Mouse (Mus musculus) heart, embryonic 13.5 days (tissue): ENCODE results near the gene Pnma5. TPM values are rescaled to one million over a fixed set of nuclear protein-coding genes. Genes with fewer than 3 reads are reported as not detected.

ENCODE experiments used
- microRNA counts: library from miRNA; unstranded; fragments of <30 nt; microRNA quantifications from one replicate; lab custom pipeline; 2016
- microRNA-seq: library from miRNA; unstranded; fragments of <30 nt; microRNA quantifications from one replicate; pipeline ENCODE4, GENCODE M21; 2016
- polyA plus RNA-seq: library from polyadenylated mRNA; unstranded; fragments of >200 nt; fragmentation: Nextera tagmentation; extraction: Ambion mirVana; gene quantifications from 2 replicates; pipeline ENCODE4 v1.2.1, GENCODE M21; 2015

The Pnma5 gene
- polyA plus RNA-seq, 1 experiment from 2014 or later: 0.16 TPM

MicroRNAs within 50 kb of the gene (microRNA counts, 519-probe panel; counts per million panel counts)
- microRNA mmu-miR-2137 (lab: Ali Mortazavi, UCI): 209 counts per million, percentile 61 among the panel's probes with 10 or more counts

Small RNA genes within 50 kb of the gene (microRNA-seq; reads per million reads assigned to microRNA genes)
- 0.82 reads per million for gene Mir2137

Other genes starting within 250 kb of the Pnma5 start
- 0.04 and 0.08 TPM in 2 replicates for gene Gabrq, start 211.9 kb downstream of the Pnma5 start, polyA plus RNA-seq
- gene Cetn2, start 118.7 kb downstream of the Pnma5 start, polyA plus RNA-seq: 48.3 and 52.2 TPM in 2 replicates
- 16.2 and 16.6 TPM in 2 replicates for gene Nsdhl, start 118.5 kb downstream of the Pnma5 start, polyA plus RNA-seq
- 3.8 and 4.3 TPM in 2 replicates for gene Zfp185, start 49.8 kb downstream of the Pnma5 start, polyA plus RNA-seq
- not detected in 2 replicates for gene Pnma3, start 27.7 kb upstream of the Pnma5 start, polyA plus RNA-seq
- gene Xlr4a, start 45.4 kb upstream of the Pnma5 start, polyA plus RNA-seq: 0.44 and 0.78 TPM in 2 replicates
- 1.2 and 1.4 TPM in 2 replicates for gene Xlr3a, start 60.0 kb upstream of the Pnma5 start, polyA plus RNA-seq
- not detected in 2 replicates for gene Gm14685, start 79.9 kb upstream of the Pnma5 start, polyA plus RNA-seq
- gene Xlr5b, start 111.7 kb upstream of the Pnma5 start, polyA plus RNA-seq: not detected in 2 replicates
- gene DXBay18, start 112.3 kb upstream of the Pnma5 start, polyA plus RNA-seq: not detected in 2 replicates
- gene Spin2d, start 139.9 kb upstream of the Pnma5 start, polyA plus RNA-seq: not detected in 2 replicates
- gene Xlr3b, start 155.1 kb upstream of the Pnma5 start, polyA plus RNA-seq: 4.5 and 7.1 TPM in 2 replicates
- 0.52 and 1.0 TPM in 2 replicates for gene Xlr4b, start 177.2 kb upstream of the Pnma5 start, polyA plus RNA-seq
- gene F8a, start 191.2 kb upstream of the Pnma5 start, polyA plus RNA-seq: 8.2 and 8.5 TPM in 2 replicates
- gene Xlr4c, start 206.0 kb upstream of the Pnma5 start, polyA plus RNA-seq: 0.27 TPM in 1 of 2 replicates, not detected in the other
- not detected in 2 replicates for gene Xlr3c, start 228.3 kb upstream of the Pnma5 start, polyA plus RNA-seq